Mouse (Mus musculus) forebrain, embryonic 16.5 days (tissue): ENCODE measurements around the gene Cacna2d1. TPM values are rescaled to one million over a fixed set of nuclear protein-coding genes. Genes with fewer than 3 reads are reported as not detected.

Experiments
- ATAC-seq: fragments of 200-750 bp; cut with Nextera tagmentation; 2 replicates; pipeline ENCODE4 v1.8.0; 2017; ENCODE audit warnings: mild to moderate bottlenecking, moderate library complexity
- H3K27ac ChIP-seq: fragments of 300-500 bp; sonication (generic); 2 replicates; pipeline ENCODE4 v1.5.1; 2014; ENCODE audit warnings: low read length, control low read depth
- H3K27me3 ChIP-seq: fragments of 300-500 bp; sonication (generic); replicated peaks from 2 replicates; pipeline ENCODE4 v1.6.1; 2014; ENCODE audit warnings: low read length; ENCODE audit not compliant: control insufficient read depth, insufficient read depth
- H3K36me3 ChIP-seq: fragments of 300-500 bp; sonication (generic); 2 replicates; pipeline ENCODE4 v1.6.1; 2014; ENCODE audit not compliant: control insufficient read depth, insufficient read depth
- H3K4me1 ChIP-seq: fragments of 300-500 bp; sonication (generic); replicated peaks from 2 replicates; pipeline ENCODE4 v1.6.1; 2014; ENCODE audit warnings: low read length; ENCODE audit not compliant: control insufficient read depth, insufficient read depth
- H3K4me2 ChIP-seq: fragments of 300-500 bp; sonication (generic); 2 replicates; pipeline ENCODE4 v1.6.1; 2014; ENCODE audit warnings: mild to moderate bottlenecking, low read length, control low read depth
- H3K4me3 ChIP-seq: fragments of 300-500 bp; sonication (generic); replicated peaks from 2 replicates; pipeline ENCODE4 v1.5.1; 2014; ENCODE audit warnings: mild to moderate bottlenecking, low read length, control low read depth
- H3K9ac ChIP-seq: fragments of 300-500 bp; sonication (generic); replicated peaks from 2 replicates; pipeline ENCODE4 v1.6.1; 2014; ENCODE audit warnings: low read depth, low read length, control low read depth
- H3K9me3 ChIP-seq: fragments of 300-500 bp; sonication (generic); 2 replicates; pipeline ENCODE4 v1.6.1; 2016; ENCODE audit warnings: low read length; ENCODE audit not compliant: control insufficient read depth
- WGBS: fragments of 180-500 bp; shearing (Covaris S2); extraction: QIAGEN DNeasy Blood & Tissue Kit; methylation state at CpG from one replicate; pipeline ENCODE4 v1.1.7; 2014; 5-methylcytosine and 5-hydroxymethylcytosine counted together
- polyA plus RNA-seq: library from polyadenylated mRNA; unstranded; fragments of >200 nt; fragmentation: Nextera tagmentation; extraction: Ambion mirVana; gene quantifications from 2 replicates; pipeline ENCODE4 v1.2.1, GENCODE M21; 2015

Cacna2d1 gene
- polyA plus RNA-seq, 1 experiment from 2014 or later, result 33.9 TPM

- Histone ChIP-seq H3K27ac (no peak overlapping the region), H3K4me3 (no peak overlapping the region), H3K4me1 (peaks cover 3% of the 10 kb centered on the region; the same call in 1 of the 2 replicates), H3K9ac (no peak overlapping the region), H3K9me3 (no peaks in the 10 kb centered on the region), H3K27me3 (no peaks in the 10 kb centered on the region), H3K36me3 (no peaks in the 10 kb centered on the region), H3K4me2 (no peak overlapping the region)
- no peak for ATAC-seq
- WGBS, result 19% methylated on average over 5 of the region's 5 CpGs
Observed at GRCm38 (mm10) chr5:16029481-16029880, 95.0 kb downstream of the Cacna2d1 start.

- no peaks in the 10 kb centered on the region for H3K36me3 ChIP-seq
- no peak overlapping the region for H3K9ac ChIP-seq
- no peak overlapping the region for H3K4me2 ChIP-seq
- H3K9me3 ChIP-seq, result no peaks in the 10 kb centered on the region
- H3K27me3 ChIP-seq, result no peaks in the 10 kb centered on the region
- 84% methylated on average over 1 of the region's 1 CpGs for WGBS
- no peak overlapping the region for H3K27ac ChIP-seq
- no peak for ATAC-seq
- H3K4me1 ChIP-seq, result peaks cover 2% of the 10 kb centered on the region; the same call in 1 of the 2 replicates
- H3K4me3 ChIP-seq, result no peak overlapping the region
Observed at GRCm38 (mm10) chr5:16033569-16033968, 99.1 kb downstream of the Cacna2d1 start.

- no peak overlapping the region for H3K4me2 ChIP-seq
- WGBS, result 41% methylated on average over 1 of the region's 1 CpGs
Observed at GRCm38 (mm10) chr5:16035259-16035658, 100.8 kb downstream of the Cacna2d1 start.

GRCm38 (mm10) chr5:16045147-16045878 lies 110.8 kb downstream of the Cacna2d1 start:
- 87% methylated on average over 6 of the region's 6 CpGs for WGBS
- H3K4me3 ChIP-seq, result no peak overlapping the region
- H3K27me3 ChIP-seq, result no peaks in the 10 kb centered on the region
- H3K4me1 ChIP-seq, result 0 out of 2 replicates have a peak, but pooled peaks cover 6% of the 10 kb centered on the region
- no peak for ATAC-seq
- H3K27ac ChIP-seq, result no peak overlapping the region
- no peak overlapping the region for H3K4me2 ChIP-seq
- H3K36me3 ChIP-seq, result no peaks in the 10 kb centered on the region
- H3K9ac ChIP-seq, result no peak overlapping the region
- no peaks in the 10 kb centered on the region for H3K9me3 ChIP-seq

More at GRCm38 (mm10) chr5:16035259-16035658, 100.8 kb downstream of the Cacna2d1 start:
- no peak overlapping the region for H3K27ac ChIP-seq
- no peak for ATAC-seq
- no peaks in the 10 kb centered on the region for H3K9me3 ChIP-seq
- H3K4me3 ChIP-seq, result no peak overlapping the region
- H3K4me1 ChIP-seq, result peaks cover 2% of the 10 kb centered on the region; the same call in 1 of the 2 replicates
- no peaks in the 10 kb centered on the region for H3K27me3 ChIP-seq
- H3K9ac ChIP-seq, result no peak overlapping the region
- H3K36me3 ChIP-seq, result no peaks in the 10 kb centered on the region

- H3K9ac ChIP-seq, result no peak overlapping the region
- 0 out of 2 replicates have a peak, but pooled peaks cover 6% of the 10 kb centered on the region for H3K4me1 ChIP-seq
- H3K9me3 ChIP-seq, result no peaks in the 10 kb centered on the region
- H3K4me2 ChIP-seq, result no peak overlapping the region
- no peaks in the 10 kb centered on the region for H3K27me3 ChIP-seq
- WGBS, result 64% methylated on average over 10 of the region's 10 CpGs
- no peaks in the 10 kb centered on the region for H3K36me3 ChIP-seq
- no peak overlapping the region for H3K4me3 ChIP-seq
- ATAC-seq, result peak; percentile 72; the same call in 1 of the 2 replicates
- H3K27ac ChIP-seq, result no peak overlapping the region
Observed at GRCm38 (mm10) chr5:16047452-16048191, 113.1 kb downstream of the Cacna2d1 start.

GRCm38 (mm10) chr5:16056795-16057194 lies 122.3 kb downstream of the Cacna2d1 start:
- 40% methylated on average over 2 of the region's 2 CpGs for WGBS
- peak; percentile 75 for ATAC-seq
- 0 out of 2 replicates have a peak, but pooled peaks cover 4% of the 10 kb centered on the region for H3K4me1 ChIP-seq

GRCm38 (mm10) chr5:16062773-16063172 lies 128.3 kb downstream of the Cacna2d1 start:
- Histone ChIP-seq H3K4me3 (no peak overlapping the region), H3K27ac (no peak overlapping the region), H3K36me3 (no peaks in the 10 kb centered on the region), H3K27me3 (no peaks in the 10 kb centered on the region), H3K4me2 (no peak overlapping the region), H3K4me1 (no peaks in the 10 kb centered on the region), H3K9me3 (no peaks in the 10 kb centered on the region), H3K9ac (no peak overlapping the region)
- 66% methylated on average over 5 of the region's 5 CpGs for WGBS
- no peak for ATAC-seq

More at GRCm38 (mm10) chr5:16056795-16057194, 122.3 kb downstream of the Cacna2d1 start:
- H3K9me3 ChIP-seq, result no peaks in the 10 kb centered on the region
- no peak overlapping the region for H3K4me3 ChIP-seq
- no peak overlapping the region for H3K9ac ChIP-seq
- no peaks in the 10 kb centered on the region for H3K27me3 ChIP-seq
- H3K36me3 ChIP-seq, result no peaks in the 10 kb centered on the region
- H3K27ac ChIP-seq, result no peak overlapping the region
- no peak overlapping the region for H3K4me2 ChIP-seq

- ATAC-seq, result no peak
- Histone ChIP-seq H3K27me3 (no peaks in the 10 kb centered on the region), H3K4me1 (no peaks in the 10 kb centered on the region), H3K9ac (no peak overlapping the region), H3K36me3 (no peaks in the 10 kb centered on the region), H3K4me2 (no peak overlapping the region), H3K27ac (no peak overlapping the region), H3K4me3 (no peak overlapping the region), H3K9me3 (no peaks in the 10 kb centered on the region)
Observed at GRCm38 (mm10) chr5:16063273-16063672, 128.8 kb downstream of the Cacna2d1 start.

GRCm38 (mm10) chr5:16063949-16064348 lies 129.5 kb downstream of the Cacna2d1 start:
- Histone ChIP-seq H3K27me3 (no peaks in the 10 kb centered on the region), H3K4me2 (no peak overlapping the region), H3K9ac (no peak overlapping the region), H3K4me3 (no peak overlapping the region), H3K36me3 (no peaks in the 10 kb centered on the region), H3K4me1 (no peaks in the 10 kb centered on the region), H3K9me3 (no peaks in the 10 kb centered on the region), H3K27ac (no peak overlapping the region)
- ATAC-seq, result no peak
- 72% methylated on average over 3 of the region's 3 CpGs for WGBS
